Mouse (Mus musculus) neural tube, embryonic 11.5 days (tissue): ENCODE measurements around the gene Ssbp3. TPM values are rescaled to one million over a fixed set of nuclear protein-coding genes. Genes with fewer than 3 reads are reported as not detected.

Experiments used
- ATAC-seq: fragments of 200-750 bp; cut with Nextera tagmentation; 2 replicates; pipeline ENCODE4 v1.8.0; 2017; ENCODE audit warnings: moderate number of reproducible peaks, mild to moderate bottlenecking, moderate TSS enrichment, moderate library complexity; ENCODE audit not compliant: insufficient read depth, low FRiP score, low TSS enrichment
- DNase-seq: peaks from one replicate; pipeline ENCODE4 v3.0.0-alpha.2; 2015; ENCODE audit warnings: low spot score
- H3K27ac ChIP-seq: fragments of 300-500 bp; sonication (generic); 2 replicates; pipeline ENCODE4 v1.5.1; 2014; ENCODE audit warnings: low read depth, mild to moderate bottlenecking, low read length
- H3K27me3 ChIP-seq: fragments of 300-500 bp; sonication (generic); 2 replicates; pipeline ENCODE4 v1.6.1; 2014; ENCODE audit warnings: mild to moderate bottlenecking, low read length, mixed read lengths; ENCODE audit not compliant: control insufficient read depth, insufficient read depth
- H3K36me3 ChIP-seq: fragments of 300-500 bp; sonication (generic); 2 replicates; pipeline ENCODE4 v1.6.1; 2014; ENCODE audit warnings: mild to moderate bottlenecking, low read length, moderate library complexity, mixed read lengths; ENCODE audit not compliant: control insufficient read depth, insufficient read depth
- H3K4me1 ChIP-seq: fragments of 300-500 bp; sonication (generic); 2 replicates; pipeline ENCODE4 v1.6.1; 2014; ENCODE audit warnings: low read length, mixed read lengths; ENCODE audit not compliant: control insufficient read depth, insufficient read depth
- H3K4me2 ChIP-seq: fragments of 300-500 bp; sonication (generic); 2 replicates; pipeline ENCODE4 v1.6.1; 2014; ENCODE audit warnings: low read depth, mild to moderate bottlenecking, moderate library complexity
- H3K4me3 ChIP-seq: fragments of 300-500 bp; sonication (generic); 2 replicates; pipeline ENCODE4 v1.5.1; 2014; ENCODE audit warnings: low read depth, low read length
- H3K9ac ChIP-seq: fragments of 300-500 bp; sonication (generic); 2 replicates; pipeline ENCODE4 v1.6.1; 2014; ENCODE audit warnings: mild to moderate bottlenecking, low read length
- H3K9me3 ChIP-seq: fragments of 300-500 bp; sonication (generic); 2 replicates; pipeline ENCODE4 v1.6.1; 2016; ENCODE audit warnings: low read length; ENCODE audit not compliant: control insufficient read depth
- WGBS: fragments of 180-500 bp; shearing (Covaris S2); extraction: QIAGEN DNeasy Blood & Tissue Kit; methylation state at CpG from one replicate; pipeline ENCODE4 v1.1.7; 2014; 5-methylcytosine and 5-hydroxymethylcytosine counted together
- polyA plus RNA-seq: library from polyadenylated mRNA; unstranded; fragments of >200 nt; fragmentation: Nextera tagmentation; extraction: Ambion mirVana; gene quantifications from 2 replicates; pipeline ENCODE4 v1.2.1, GENCODE M21; 2014

Gene Ssbp3
- polyA plus RNA-seq, 1 experiment from 2014 or later, result 145 TPM

GRCm38 (mm10) chr4:107001259-107001810 is 90.8 kb downstream of the Ssbp3 start:
- DNase-seq, result no peak
- Histone ChIP-seq H3K9me3 (no peaks in the 10 kb centered on the region), H3K4me1 (peaks cover 45% of the 10 kb centered on the region), H3K27ac (no peak overlapping the region), H3K4me3 (no peak overlapping the region), H3K4me2 (no peak overlapping the region), H3K36me3 (peaks cover 2% of the 10 kb centered on the region; the same call in 1 of the 2 replicates), H3K9ac (no peak overlapping the region), H3K27me3 (no peaks in the 10 kb centered on the region)
- 74% methylated on average over 5 of the region's 5 CpGs for WGBS
- peak; percentile 24; the same call in 1 of the 2 replicates for ATAC-seq

- Histone ChIP-seq H3K27me3 (no peaks in the 10 kb centered on the region), H3K9me3 (no peaks in the 10 kb centered on the region), H3K4me3 (no peak overlapping the region), H3K4me1 (peaks cover 38% of the 10 kb centered on the region), H3K9ac (no peak overlapping the region), H3K36me3 (peaks cover 2% of the 10 kb centered on the region; the same call in 1 of the 2 replicates), H3K4me2 (no peak overlapping the region), H3K27ac (no peak overlapping the region)
- DNase-seq (no peak), ATAC-seq (peak; percentile 42; the same call in 1 of the 2 replicates)
- 40% methylated on average over 14 of the region's 14 CpGs for WGBS
Measured at GRCm38 (mm10) chr4:107001916-107002488, 91.5 kb downstream of the Ssbp3 start.

GRCm38 (mm10) chr4:107002517-107003165 is 92.1 kb downstream of the Ssbp3 start:
- Histone ChIP-seq H3K4me2 (no peak overlapping the region), H3K9me3 (no peaks in the 10 kb centered on the region), H3K9ac (no peak overlapping the region), H3K27ac (no peak overlapping the region), H3K4me1 (peaks cover 35% of the 10 kb centered on the region), H3K4me3 (no peak overlapping the region), H3K27me3 (no peaks in the 10 kb centered on the region), H3K36me3 (peaks cover 2% of the 10 kb centered on the region; the same call in 1 of the 2 replicates)
- no peak for DNase-seq
- no peak for ATAC-seq
- 80% methylated on average over 11 of the region's 11 CpGs for WGBS

- ATAC-seq (no peak), DNase-seq (no peak)
- peaks cover 35% of the 10 kb centered on the region for H3K4me1 ChIP-seq
- no peak overlapping the region for H3K4me3 ChIP-seq
- peaks cover 2% of the 10 kb centered on the region; the same call in 1 of the 2 replicates for H3K36me3 ChIP-seq
- no peak overlapping the region for H3K27ac ChIP-seq
- H3K4me2 ChIP-seq, result no peak overlapping the region
- no peaks in the 10 kb centered on the region for H3K27me3 ChIP-seq
- WGBS, result 50% methylated on average over 2 of the region's 2 CpGs
- H3K9me3 ChIP-seq, result no peaks in the 10 kb centered on the region
- H3K9ac ChIP-seq, result no peak overlapping the region
Measured at GRCm38 (mm10) chr4:107003199-107003598, 92.7 kb downstream of the Ssbp3 start.

DNA sequence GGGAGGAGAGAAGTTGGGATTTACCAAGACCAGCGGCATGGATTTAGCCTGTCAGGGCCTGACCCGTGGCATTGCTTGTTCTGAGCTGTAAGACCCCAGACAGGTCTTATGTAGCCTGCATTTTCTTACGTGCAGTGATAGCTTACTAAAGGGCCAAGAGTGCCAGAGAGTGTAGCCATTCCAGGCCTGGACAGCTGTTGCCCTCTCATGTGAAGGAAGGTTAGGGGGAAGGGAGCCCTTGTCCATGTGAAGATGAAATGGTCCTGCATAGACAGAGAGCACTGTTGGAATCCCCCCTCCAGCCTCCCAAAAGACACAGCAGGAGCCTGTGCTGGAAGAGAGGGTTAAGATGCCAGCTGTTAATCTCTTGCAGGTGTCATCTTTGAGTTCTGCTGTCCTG is 93.3 kb downstream of the Ssbp3 start:
- no peak overlapping the region for H3K4me3 ChIP-seq
- H3K36me3 ChIP-seq, result peaks cover 2% of the 10 kb centered on the region; the same call in 1 of the 2 replicates
- ATAC-seq, result no peak
- DNase-seq, result no peak
- no peak overlapping the region for H3K9ac ChIP-seq
- 85% methylated on average over 3 of the region's 3 CpGs for WGBS
- H3K4me1 ChIP-seq, result peaks cover 35% of the 10 kb centered on the region
- H3K27me3 ChIP-seq, result no peaks in the 10 kb centered on the region
- H3K27ac ChIP-seq, result no peak overlapping the region
- H3K9me3 ChIP-seq, result no peaks in the 10 kb centered on the region
- H3K4me2 ChIP-seq, result no peak overlapping the region

DNA sequence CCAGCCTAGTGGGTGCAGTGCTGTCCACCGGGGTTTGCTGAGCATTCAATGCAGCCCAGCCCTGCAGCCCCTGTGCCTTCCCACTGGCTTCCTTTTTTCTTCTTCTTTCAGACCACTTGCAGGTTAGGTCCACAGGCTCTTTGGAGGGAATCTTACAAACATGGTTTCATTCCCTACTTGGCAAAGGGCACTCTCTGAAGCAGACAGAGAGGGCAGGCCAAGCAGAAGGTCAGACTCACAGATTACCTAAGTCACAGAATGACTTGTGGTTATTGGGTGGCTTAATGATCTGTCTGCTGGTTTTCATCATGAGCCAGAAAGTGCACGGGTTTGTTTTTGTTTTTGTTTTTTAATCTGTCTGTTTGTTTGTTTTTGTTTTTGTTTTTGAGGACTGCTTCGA is 93.8 kb downstream of the Ssbp3 start:
- no peak overlapping the region for H3K27ac ChIP-seq
- 81% methylated on average over 3 of the region's 3 CpGs for WGBS
- H3K9me3 ChIP-seq, result no peaks in the 10 kb centered on the region

GRCm38 (mm10) chr4:107005166-107005565 is 94.7 kb downstream of the Ssbp3 start:
- Histone ChIP-seq H3K9ac (no peak overlapping the region), H3K4me2 (no peak overlapping the region), H3K4me1 (peaks cover 29% of the 10 kb centered on the region), H3K27me3 (no peaks in the 10 kb centered on the region), H3K9me3 (no peaks in the 10 kb centered on the region), H3K4me3 (no peak overlapping the region), H3K27ac (no peak overlapping the region), H3K36me3 (peaks cover 2% of the 10 kb centered on the region; the same call in 1 of the 2 replicates)
- DNase-seq (no peak), ATAC-seq (no peak)
- WGBS, result 85% methylated on average over 5 of the region's 5 CpGs

More for the DNA sequence above, 93.8 kb downstream of the Ssbp3 start:
- H3K9ac ChIP-seq, result no peak overlapping the region
- no peaks in the 10 kb centered on the region for H3K27me3 ChIP-seq
- ATAC-seq (no peak), DNase-seq (no peak)
- peaks cover 35% of the 10 kb centered on the region for H3K4me1 ChIP-seq
- no peak overlapping the region for H3K4me2 ChIP-seq
- peaks cover 2% of the 10 kb centered on the region; the same call in 1 of the 2 replicates for H3K36me3 ChIP-seq
- H3K4me3 ChIP-seq, result no peak overlapping the region

- H3K9ac ChIP-seq, result no peak overlapping the region
- DNase-seq (no peak), ATAC-seq (no peak)
- H3K36me3 ChIP-seq, result peaks cover 2% of the 10 kb centered on the region; the same call in 1 of the 2 replicates
- H3K4me3 ChIP-seq, result no peak overlapping the region
- H3K27me3 ChIP-seq, result no peaks in the 10 kb centered on the region
- H3K4me1 ChIP-seq, result peaks cover 19% of the 10 kb centered on the region
- no peak overlapping the region for H3K4me2 ChIP-seq
- 74% methylated on average over 4 of the region's 4 CpGs for WGBS
- no peak overlapping the region for H3K27ac ChIP-seq
- no peaks in the 10 kb centered on the region for H3K9me3 ChIP-seq
Measured at GRCm38 (mm10) chr4:107006229-107006628, 95.7 kb downstream of the Ssbp3 start.
